In genomic region chr9:21992227-21992626, GRCm38 (mm10) we compare ENCODE assay signal across 25 mouse cellular contexts. TPM values are rescaled to one million over a fixed set of nuclear protein-coding genes. Genes with fewer than 3 reads are reported as not detected.
A peak's percentile ranks its signal among the peaks of the same experiment; 100 is the strongest.
DNase-seq lines count a peak whose midpoint lies in the region; ATAC-seq and TF ChIP-seq lines count a peak whose summit lies in the region.
"Had no signal": no experiment of that assay in that cellular context is flagged by ENCODE, and none has a peak within 500 bp of the region (broad histone marks: within the 10 kb centered on the region; RNA-seq: fewer than 3 reads in every experiment).

No protein-coding gene starts in this region.

- no peak overlapping the region for H3K27ac ChIP-seq in kidney, adult 2 months (ENCODE audit: insufficient read depth, low read depth, low read length)
- no peak overlapping the region for H3K27ac ChIP-seq in kidney, embryonic 15.5 days
- no peak overlapping the region for H3K27ac ChIP-seq in kidney, embryonic 16.5 days (ENCODE audit: low read length)
- H3K27ac ChIP-seq in liver, postnatal 0 days (ENCODE audit: low read depth), result no peak overlapping the region
- no peak overlapping the region for H3K27ac ChIP-seq in liver, embryonic 11.5 days (ENCODE audit: low read depth, low read length)
- H3K27ac ChIP-seq: embryonic facial prominence, embryonic 10.5 days; embryonic facial prominence, embryonic 12.5 days; forebrain, embryonic 13.5 days; forebrain, embryonic 15.5 days had no signal

- no peak for TF ChIP-seq EP300 in liver, postnatal 0 days (IDR thresholded peaks at IDR 0.05; ENCODE audit: low read depth)

- TF ChIP-seq CTCF in kidney, adult 2 months (conservative IDR thresholded peaks at IDR 0.05; ENCODE audit: insufficient read depth, insufficient read length, low read depth, low read length), result no peak
- no peak for TF ChIP-seq CTCF in liver, postnatal 0 days (IDR thresholded peaks at IDR 0.05; ENCODE audit: low read depth)

- 59% methylated on average over 4 of the region's 4 CpGs for WGBS in kidney, adult 2 months
- WGBS in kidney, embryonic 15.5 days, result 70% methylated on average over 4 of the region's 4 CpGs
- 75% methylated on average over 4 of the region's 4 CpGs for WGBS in kidney, embryonic 16.5 days
- 58% methylated on average over 4 of the region's 4 CpGs for WGBS in liver, postnatal 0 days (ENCODE audit: insufficient replicate concordance)
- 73% methylated on average over 4 of the region's 4 CpGs for WGBS in liver, embryonic 11.5 days

- ATAC-seq in kidney, embryonic 15.5 days (replicated peaks; ENCODE audit: low FRiP score), result no peak
- no peak for ATAC-seq in kidney, embryonic 16.5 days (ENCODE audit: low FRiP score, low TSS enrichment)
- ATAC-seq in liver, postnatal 0 days, result 0 out of 2 replicates have a peak, but pooled peaks have one; percentile 29
- ATAC-seq in liver, embryonic 11.5 days (replicated peaks; ENCODE audit: low FRiP score), result no peak
- ATAC-seq: activated CD4-positive, CD25-positive, alpha-beta regulatory T cell, adult 4 months; CD4-positive, CD25-positive, alpha-beta regulatory T cell, adult 4 months; forebrain, embryonic 13.5 days; forebrain, embryonic 15.5 days; Patski had no signal

- H3K27me3 ChIP-seq in kidney, adult 2 months (replicated peaks; ENCODE audit: control insufficient read depth, insufficient read depth, low read length), result no peaks in the 10 kb centered on the region
- peaks cover 56% of the 10 kb centered on the region for H3K27me3 ChIP-seq in kidney, embryonic 15.5 days
- peaks cover 47% of the 10 kb centered on the region for H3K27me3 ChIP-seq in kidney, embryonic 16.5 days (ENCODE audit: insufficient read depth, low read length)
- H3K27me3 ChIP-seq in liver, postnatal 0 days (ENCODE audit: insufficient read depth, low read length), result peaks cover 49% of the 10 kb centered on the region
- peaks cover 69% of the 10 kb centered on the region for H3K27me3 ChIP-seq in liver, embryonic 11.5 days (replicated peaks; ENCODE audit: control insufficient read depth, insufficient read depth, low read length)
- H3K27me3 ChIP-seq: Patski had no signal

- no peak overlapping the region for H3K9ac ChIP-seq in kidney, embryonic 15.5 days
- H3K9ac ChIP-seq in kidney, embryonic 16.5 days (replicated peaks; ENCODE audit: low read length), result no peak overlapping the region
- H3K9ac ChIP-seq in liver, postnatal 0 days (replicated peaks), result no peak overlapping the region
- no peak overlapping the region for H3K9ac ChIP-seq in liver, embryonic 11.5 days (ENCODE audit: low read depth, low read length)
- H3K9ac ChIP-seq: embryonic facial prominence, embryonic 12.5 days; forebrain, embryonic 13.5 days; forebrain, embryonic 15.5 days had no signal

- TF ChIP-seq POLR2A in kidney, adult 2 months (IDR thresholded peaks at IDR 0.05; ENCODE audit: low read depth, low read length), result no peak

- no peak overlapping the region for H3K4me3 ChIP-seq in kidney, adult 2 months (ENCODE audit: insufficient read depth, low read depth, low read length)
- no peak overlapping the region for H3K4me3 ChIP-seq in kidney, embryonic 15.5 days (replicated peaks)
- no peak overlapping the region for H3K4me3 ChIP-seq in kidney, embryonic 16.5 days (ENCODE audit: low read length)
- no peak overlapping the region for H3K4me3 ChIP-seq in liver, postnatal 0 days (ENCODE audit: low read depth, low read length)
- no peak overlapping the region for H3K4me3 ChIP-seq in liver, embryonic 11.5 days (ENCODE audit: low read depth, low read length)
- H3K4me3 ChIP-seq: embryonic facial prominence, embryonic 10.5 days; embryonic facial prominence, embryonic 12.5 days; forebrain, embryonic 13.5 days; forebrain, embryonic 15.5 days had no signal

- DNase-seq in adrenal gland, adult 2 months, result peak; percentile 41
- no peak for DNase-seq in adrenal gland, postnatal 10 days
- peak; percentile 63 for DNase-seq in kidney, adult 2 months
- peak; percentile 25 to 50 for DNase-seq in kidney, postnatal 36 days
- no peak for DNase-seq in liver, postnatal 0 days
- no peak for DNase-seq in liver, embryonic 11.5 days (ENCODE audit: low spot score)
- DNase-seq: adrenal gland, postnatal 14 days; adrenal gland, postnatal 36 days; B cell, adult 2 months; cerebellum, adult 11-12 months; cerebellum, adult 2 months; cerebellum, adult 9-10 months; cerebellum, postnatal 10 days; cerebellum, postnatal 25 days had no signal

- H3K4me1 ChIP-seq in kidney, adult 2 months (ENCODE audit: control insufficient read depth, insufficient read depth, low read length), result peaks cover 7% of the 10 kb centered on the region
- H3K4me1 ChIP-seq in kidney, embryonic 15.5 days, result peaks cover 32% of the 10 kb centered on the region
- H3K4me1 ChIP-seq in kidney, embryonic 16.5 days (ENCODE audit: insufficient read depth, low read length), result peaks cover 24% of the 10 kb centered on the region
- H3K4me1 ChIP-seq in liver, postnatal 0 days (ENCODE audit: insufficient read depth), result peaks cover 23% of the 10 kb centered on the region
- H3K4me1 ChIP-seq in liver, embryonic 11.5 days (replicated peaks; ENCODE audit: control insufficient read depth, insufficient read depth, low read length), result peaks cover 10% of the 10 kb centered on the region; the same call in 1 of the 2 replicates

- no peaks in the 10 kb centered on the region for H3K36me3 ChIP-seq in kidney, adult 2 months (ENCODE audit: control insufficient read depth, insufficient read depth, low read length)
- H3K36me3 ChIP-seq in kidney, embryonic 15.5 days, result no peaks in the 10 kb centered on the region
- no peaks in the 10 kb centered on the region for H3K36me3 ChIP-seq in kidney, embryonic 16.5 days (ENCODE audit: insufficient read depth, low read length)
- H3K36me3 ChIP-seq in liver, postnatal 0 days (replicated peaks; ENCODE audit: insufficient read depth, low read length), result no peaks in the 10 kb centered on the region
- no peaks in the 10 kb centered on the region for H3K36me3 ChIP-seq in liver, embryonic 11.5 days (ENCODE audit: control insufficient read depth, insufficient read depth, low read length)
- H3K36me3 ChIP-seq: embryonic facial prominence, embryonic 10.5 days; embryonic facial prominence, embryonic 12.5 days; forebrain, embryonic 15.5 days; G1E had no signal

- H3K9me3 ChIP-seq in kidney, embryonic 15.5 days (replicated peaks), result no peaks in the 10 kb centered on the region
- no peaks in the 10 kb centered on the region for H3K9me3 ChIP-seq in kidney, embryonic 16.5 days (ENCODE audit: low read length)
- no peaks in the 10 kb centered on the region for H3K9me3 ChIP-seq in liver, postnatal 0 days (ENCODE audit: low read length)
- H3K9me3 ChIP-seq in liver, embryonic 11.5 days (ENCODE audit: control insufficient read depth, low read length), result no peaks in the 10 kb centered on the region; the same call in 1 of the 2 replicates
- H3K9me3 ChIP-seq: embryonic facial prominence, embryonic 10.5 days; embryonic facial prominence, embryonic 12.5 days; forebrain, embryonic 13.5 days; forebrain, embryonic 15.5 days; G1E had no signal

- no peak overlapping the region for H3K4me2 ChIP-seq in kidney, embryonic 15.5 days
- H3K4me2 ChIP-seq in kidney, embryonic 16.5 days (replicated peaks; ENCODE audit: low read depth, low read length), result no peak overlapping the region
- no peak overlapping the region for H3K4me2 ChIP-seq in liver, postnatal 0 days (ENCODE audit: low read depth, low read length)
- H3K4me2 ChIP-seq in liver, embryonic 11.5 days, result no peak overlapping the region
- H3K4me2 ChIP-seq: embryonic facial prominence, embryonic 12.5 days; forebrain, embryonic 13.5 days; forebrain, embryonic 15.5 days had no signal

RNA-seq across cellular contexts. Expression of gene Rgl3, which starts 3.0 kb away (rescaled TPM):
- total RNA-seq in adrenal gland, adult 2 months (2021), result 10 to 100 TPM; 14.2 to 46.9 TPM
- polyA plus RNA-seq in adrenal gland, adult 2 months (2012; rRNA removed), result 137 and 177 TPM in 2 replicates
- 10 to 100 TPM; 16.2 to 23.0 TPM for total RNA-seq in adrenal gland, postnatal 10 days (2021)
- 88.2 and 111 TPM in 2 replicates for polyA plus RNA-seq in kidney, adult 2 months (2012; rRNA removed)
- 23.7 and 24.5 TPM in 2 replicates for polyA plus RNA-seq in kidney, embryonic 15.5 days (2015; fragmentation: Nextera tagmentation; extraction: Ambion mirVana)
- 33.9 and 34.2 TPM in 2 replicates for polyA plus RNA-seq in kidney, embryonic 16.5 days (2015; fragmentation: Nextera tagmentation; extraction: Ambion mirVana)
- polyA plus RNA-seq in liver, postnatal 0 days (2015; fragmentation: Nextera tagmentation; extraction: Ambion mirVana), result 0.14 and 0.32 TPM in 2 replicates
- polyA plus RNA-seq in liver, embryonic 11.5 days (2014; fragmentation: Nextera tagmentation; extraction: Ambion mirVana), result 0.34 and 0.55 TPM in 2 replicates
- total RNA-seq: CH12.LX had no signal
- polyA plus RNA-seq: activated CD4-positive, CD25-positive, alpha-beta regulatory T cell, adult 4 months; CD4-positive, CD25-positive, alpha-beta regulatory T cell, adult 4 months; G1E had no signal

RNA-seq across cellular contexts. Expression of gene Ccdc151, which starts 10.2 kb away (rescaled TPM):
- total RNA-seq in adrenal gland, adult 2 months (2021), result 1 to 10 TPM in 1 of 2 experiments, under 1 TPM in 1; 0.73 to 1.0 TPM
- 0.47 and 0.73 TPM in 2 replicates for polyA plus RNA-seq in adrenal gland, adult 2 months (2012; rRNA removed)
- total RNA-seq in adrenal gland, postnatal 10 days (2021), result under 1 TPM; 0.39 to 1.00 TPM
- 2.5 and 2.9 TPM in 2 replicates for polyA plus RNA-seq in kidney, adult 2 months (2012; rRNA removed)
- 1.6 TPM in 2 replicates for polyA plus RNA-seq in kidney, embryonic 15.5 days (2015; fragmentation: Nextera tagmentation; extraction: Ambion mirVana)
- 1.9 TPM in 2 replicates for polyA plus RNA-seq in kidney, embryonic 16.5 days (2015; fragmentation: Nextera tagmentation; extraction: Ambion mirVana)
- polyA plus RNA-seq in liver, postnatal 0 days (2015; fragmentation: Nextera tagmentation; extraction: Ambion mirVana), result not detected in 2 replicates
- 0.23 and 0.29 TPM in 2 replicates for polyA plus RNA-seq in liver, embryonic 11.5 days (2014; fragmentation: Nextera tagmentation; extraction: Ambion mirVana)
- polyA plus RNA-seq: activated CD4-positive, CD25-positive, alpha-beta regulatory T cell, adult 4 months; CD4-positive, CD25-positive, alpha-beta regulatory T cell, adult 4 months had no signal

RNA-seq across cellular contexts. Expression of gene Prkcsh, which starts 10.4 kb away (rescaled TPM):
- total RNA-seq in adrenal gland, adult 2 months (2021), result 100 to 1,000 TPM; 166 to 175 TPM
- 136 and 209 TPM in 2 replicates for polyA plus RNA-seq in adrenal gland, adult 2 months (2012; rRNA removed)
- 100 to 1,000 TPM; 116 to 119 TPM for total RNA-seq in adrenal gland, postnatal 10 days (2021)
- 94.9 and 103 TPM in 2 replicates for polyA plus RNA-seq in kidney, adult 2 months (2012; rRNA removed)
- polyA plus RNA-seq in kidney, embryonic 15.5 days (2015; fragmentation: Nextera tagmentation; extraction: Ambion mirVana), result 137 and 140 TPM in 2 replicates
- polyA plus RNA-seq in kidney, embryonic 16.5 days (2015; fragmentation: Nextera tagmentation; extraction: Ambion mirVana), result 157 and 161 TPM in 2 replicates
- polyA plus RNA-seq in liver, postnatal 0 days (2015; fragmentation: Nextera tagmentation; extraction: Ambion mirVana), result 47.0 and 47.6 TPM in 2 replicates
- polyA plus RNA-seq in liver, embryonic 11.5 days (2014; fragmentation: Nextera tagmentation; extraction: Ambion mirVana), result 89.4 and 89.5 TPM in 2 replicates

RNA-seq across cellular contexts. Expression of gene Epor, which starts 28.9 kb away (rescaled TPM):
- 1 to 10 TPM; 1.5 to 2.7 TPM for total RNA-seq in adrenal gland, adult 2 months (2021)
- 3.7 and 6.0 TPM in 2 replicates for polyA plus RNA-seq in adrenal gland, adult 2 months (2012; rRNA removed)
- total RNA-seq in adrenal gland, postnatal 10 days (2021), result 1 to 10 TPM; 7.0 to 9.1 TPM
- polyA plus RNA-seq in kidney, adult 2 months (2012; rRNA removed), result 14.0 and 16.7 TPM in 2 replicates
- 12.1 and 15.2 TPM in 2 replicates for polyA plus RNA-seq in kidney, embryonic 15.5 days (2015; fragmentation: Nextera tagmentation; extraction: Ambion mirVana)
- 11.8 and 15.7 TPM in 2 replicates for polyA plus RNA-seq in kidney, embryonic 16.5 days (2015; fragmentation: Nextera tagmentation; extraction: Ambion mirVana)
- polyA plus RNA-seq in liver, postnatal 0 days (2015; fragmentation: Nextera tagmentation; extraction: Ambion mirVana), result 40.6 and 41.6 TPM in 2 replicates
- 131 TPM in 2 replicates for polyA plus RNA-seq in liver, embryonic 11.5 days (2014; fragmentation: Nextera tagmentation; extraction: Ambion mirVana)
- polyA plus RNA-seq: CD4-positive, CD25-positive, alpha-beta regulatory T cell, adult 4 months had no signal

RNA-seq across cellular contexts. Expression of gene Swsap1, which starts 36.7 kb away (rescaled TPM):
- 10 to 100 TPM; 14.2 to 18.6 TPM for total RNA-seq in adrenal gland, adult 2 months (2021)
- polyA plus RNA-seq in adrenal gland, adult 2 months (2012; rRNA removed), result 12.4 and 20.2 TPM in 2 replicates
- 10 to 100 TPM; 11.9 to 15.1 TPM for total RNA-seq in adrenal gland, postnatal 10 days (2021)
- polyA plus RNA-seq in kidney, adult 2 months (2012; rRNA removed), result 10.5 and 10.9 TPM in 2 replicates
- polyA plus RNA-seq in kidney, embryonic 15.5 days (2015; fragmentation: Nextera tagmentation; extraction: Ambion mirVana), result 7.9 and 12.6 TPM in 2 replicates
- polyA plus RNA-seq in kidney, embryonic 16.5 days (2015; fragmentation: Nextera tagmentation; extraction: Ambion mirVana), result 9.0 TPM in 2 replicates
- polyA plus RNA-seq in liver, postnatal 0 days (2015; fragmentation: Nextera tagmentation; extraction: Ambion mirVana), result 2.3 and 2.6 TPM in 2 replicates
- 9.8 and 11.9 TPM in 2 replicates for polyA plus RNA-seq in liver, embryonic 11.5 days (2014; fragmentation: Nextera tagmentation; extraction: Ambion mirVana)

Comparison
In these comparisons a context has a peak if more than half of its experiments do, and no peak if none do; other contexts are left out.
1. DNase-seq: peak in adrenal gland, adult 2 months (single experiment), kidney, adult 2 months (single experiment) and kidney, postnatal 36 days (2 of 2); none in adrenal gland, postnatal 10 days (single experiment), liver, postnatal 0 days (single experiment) and liver, embryonic 11.5 days (single experiment).
2. RNA of gene Rgl3, which starts 3.0 kb away (polyA plus RNA-seq): 137 to 177 TPM in adrenal gland, adult 2 months, 88.2 to 111 TPM in kidney, adult 2 months, 33.9 to 34.2 TPM in kidney, embryonic 16.5 days and 23.7 to 24.5 TPM in kidney, embryonic 15.5 days; 0.34 to 0.55 TPM in liver, embryonic 11.5 days and 0.14 to 0.32 TPM in liver, postnatal 0 days; every median in the first group is over 10 times any median in the second.